Mouse (Mus musculus) CH12.LX (cell line): Measurements from ENCODE around the gene Naa30.

Source experiments
- CTCF ChIP-seq, 2 experiments: IDR thresholded peaks in 1 of 2; conservative IDR thresholded peaks in 1 of 2; 2 replicates each; pipeline ENCODE4 v1.5.1; 2011 to 2012; ENCODE audit warnings: low read depth in 2 of 2, low read length in 2 of 2, improper control_type of control experiment in 1 of 2, inconsistent platforms in 1 of 2, mild to moderate bottlenecking in 1 of 2, moderate library complexity in 1 of 2
- HCFC1 ChIP-seq: IDR thresholded peaks from 2 replicates; pipeline ENCODE4 v1.6.1; 2012; ENCODE audit warnings: low read depth, mild to moderate bottlenecking, inconsistent platforms, low read length, improper control_type of control experiment
- POLR2A ChIP-seq: IDR thresholded peaks from 2 replicates; pipeline ENCODE4 v1.6.1; 2011; ENCODE audit warnings: low read depth, mild to moderate bottlenecking, improper control_type of control experiment, low read length
- POLR2AphosphoS2 ChIP-seq: IDR thresholded peaks from 2 replicates; pipeline ENCODE4 v1.6.1; 2011; ENCODE audit warnings: low read depth, low read length, improper control_type of control experiment
- ZC3H11A ChIP-seq: IDR thresholded peaks from 2 replicates; pipeline ENCODE4 v1.6.1; 2012; ENCODE audit warnings: low read depth, mild to moderate bottlenecking, inconsistent platforms, low read length, improper control_type of control experiment
- ZNF384 ChIP-seq: IDR thresholded peaks from 2 replicates; pipeline ENCODE4 v1.6.1; 2012; ENCODE audit warnings: low read depth, low read length, improper control_type of control experiment, inconsistent platforms

GRCm38 (mm10) chr14:49127162-49127779 is 44.8 kb upstream of the Naa30 start:
- no peak for TF ChIP-seq ZC3H11A
- no peak for TF ChIP-seq HCFC1
- no peak for TF ChIP-seq CTCF (conservative IDR thresholded peaks at IDR 0.05 in 1 of 2, IDR thresholded peaks at IDR 0.05 in 1 of 2; ENCODE audit: low read depth in 2 of 2, low read length in 2 of 2)
- no peak for TF ChIP-seq POLR2AphosphoS2
- no peak for TF ChIP-seq POLR2A
- TF ChIP-seq ZNF384, result no peak
